Mouse (Mus musculus): ENCODE results near the gene Angptl3. TPM values are rescaled to one million over a fixed set of nuclear protein-coding genes. Genes with fewer than 3 reads are reported as not detected.

The Angptl3 gene
- polyA plus RNA-seq, 1 experiment from 2014 or later = 1.1 TPM

DNA sequence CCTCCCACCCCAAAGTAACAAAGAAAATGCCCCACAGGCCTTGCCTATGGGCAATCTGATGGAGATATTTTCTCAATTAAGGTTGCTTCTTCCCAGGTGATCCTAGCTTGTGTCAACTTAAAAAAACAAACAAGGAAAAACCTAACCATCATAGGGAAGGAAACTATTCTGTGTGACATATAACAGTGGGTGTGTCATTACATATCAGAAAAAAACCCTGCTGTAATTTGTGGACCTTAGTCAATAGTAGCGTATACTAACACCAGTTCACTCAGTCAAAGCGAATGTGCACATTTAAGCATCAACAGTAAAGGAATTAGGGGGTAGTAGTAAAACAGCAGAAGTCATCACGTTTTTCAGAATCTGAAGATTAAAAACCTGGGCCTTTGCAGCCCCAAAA, 61.0 kb downstream of the Angptl3 start:
- Histone ChIP-seq H3K9me3 (ENCODE audit: control insufficient read depth, low read length) (no peaks in the 10 kb centered on the region), H3K36me3 (ENCODE audit: control insufficient read depth, insufficient read depth, low read length) (peaks cover 7% of the 10 kb centered on the region; the same call in 1 of the 2 replicates), H3K4me3 (ENCODE audit: low read length) (no peak overlapping the region), H3K4me1 (replicated peaks; ENCODE audit: control insufficient read depth, insufficient read depth, low read length) (peaks cover 13% of the 10 kb centered on the region), H3K4me2 (ENCODE audit: low read depth, low read length) (no peak overlapping the region), H3K27me3 (ENCODE audit: control insufficient read depth, insufficient read depth, low read depth, low read length) (no peaks in the 10 kb centered on the region), H3K9ac (ENCODE audit: low read length) (no peak overlapping the region), H3K27ac (ENCODE audit: low read length) (peak overlapping the region; percentile 51)
- no peak for ATAC-seq (ENCODE audit: low read depth)
- 77% methylated on average over 3 of the region's 3 CpGs for WGBS

Other genes starting within 250 kb of the Angptl3 start
- 2.5 and 3.3 TPM in 2 replicates for gene Kank4, start 213.4 kb upstream of the Angptl3 start, polyA plus RNA-seq (2015; fragmentation: Nextera tagmentation; extraction: Ambion mirVana)
- not detected in 2 replicates for gene I0C0044D17Rik, start 207.1 kb upstream of the Angptl3 start, polyA plus RNA-seq (2015; fragmentation: Nextera tagmentation; extraction: Ambion mirVana)
- gene Usp1, start 107.1 kb upstream of the Angptl3 start, polyA plus RNA-seq (2015; fragmentation: Nextera tagmentation; extraction: Ambion mirVana) = 62.1 and 69.4 TPM in 2 replicates
- 44.9 and 49.0 TPM in 2 replicates for gene Dock7, start 90.0 kb downstream of the Angptl3 start, polyA plus RNA-seq (2015; fragmentation: Nextera tagmentation; extraction: Ambion mirVana)
- 13.5 and 14.7 TPM in 2 replicates for gene Atg4c, start 163.0 kb downstream of the Angptl3 start, polyA plus RNA-seq (2015; fragmentation: Nextera tagmentation; extraction: Ambion mirVana)